Mouse (Mus musculus) splenic B cell, adult 2 months (primary cell): ENCODE measurements at regions not wholly inside any gene's neighbourhood (a gene's known extent, or its start where the extent isn't known, plus 50 kb on each side); places are given as distances from the start of the nearest gene placed in this dataset.
"Not testable (repeated sequence)": the region's sequence is repeated elsewhere in the genome, so short reads cannot be mapped to it uniquely, and the experiment has no call there.

Source experiments
- DNase-seq: peaks from one replicate; pipeline ENCODE4 v3.0.0-alpha.2; 2011; ENCODE audit warnings: low read depth, low spot score
- H3K27me3 ChIP-seq: 2 replicates; pipeline ENCODE4 v1.6.1; 2012; ENCODE audit warnings: mild to moderate bottlenecking, low read length, moderate library complexity, mixed read lengths; ENCODE audit not compliant: control insufficient read depth, poor library complexity, insufficient read depth, severe bottlenecking
- H3K36me3 ChIP-seq: 2 replicates; pipeline ENCODE4 v1.6.1; 2012; ENCODE audit warnings: mild to moderate bottlenecking, low read length, moderate library complexity, mixed read lengths; ENCODE audit not compliant: control insufficient read depth, poor library complexity, insufficient read depth, severe bottlenecking

DNA sequence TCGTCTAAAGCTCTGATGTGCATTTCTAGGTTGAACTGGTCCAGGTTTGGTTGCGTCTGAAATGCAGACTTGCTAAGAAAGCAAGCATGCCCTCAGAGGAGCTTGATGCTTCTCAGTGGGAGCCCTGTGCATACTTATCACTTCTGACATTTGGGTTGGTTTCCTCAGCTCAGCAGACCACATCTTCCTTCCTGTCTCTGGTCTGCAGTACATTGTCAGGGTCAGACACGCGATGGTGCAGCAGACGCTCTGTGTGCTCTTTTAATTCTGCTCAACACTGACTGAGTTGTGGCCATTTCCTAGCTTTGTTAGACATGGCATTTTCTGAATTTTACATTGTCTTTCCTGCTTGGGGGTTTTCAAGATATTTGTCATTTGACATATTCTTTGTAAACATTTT, 283.5 kb upstream of the Stxbp5 start:
- DNase-seq, result peak; percentile 39

DNA sequence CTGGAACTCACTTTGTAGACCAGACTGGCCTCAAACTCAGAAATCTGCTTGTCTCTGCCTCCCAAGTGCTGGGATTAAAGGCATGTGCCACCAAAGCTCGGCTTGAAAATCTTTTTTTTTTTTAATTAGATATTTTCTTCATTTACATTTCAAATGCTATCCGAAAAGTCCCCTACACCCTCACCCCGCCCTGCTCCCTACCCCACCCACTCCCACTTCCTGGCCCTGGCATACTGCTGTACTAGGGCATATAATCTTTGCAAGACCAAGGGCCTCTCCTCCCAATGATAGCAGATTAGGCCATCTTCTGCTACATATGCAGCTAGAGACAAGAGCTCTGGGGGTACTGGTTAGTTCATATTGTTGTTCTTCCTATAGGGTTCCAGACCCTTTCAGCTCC, 276.2 kb upstream of the Stxbp5 start:
- not testable (repeated sequence) for H3K27me3 ChIP-seq, DNase-seq, H3K36me3 ChIP-seq

More for the DNA sequence above, 283.5 kb upstream of the Stxbp5 start:
- H3K36me3 ChIP-seq, result no peaks in the 10 kb centered on the region
- no peaks in the 10 kb centered on the region for H3K27me3 ChIP-seq
